Mouse (Mus musculus) brain, embryonic 14.5 days (tissue): Measurements from ENCODE around the gene Ptprr.
A peak's percentile ranks its signal among the peaks of the same experiment; 100 is the strongest.

Experiments used
- CTCF ChIP-seq: fragments of 200-500 bp; IDR thresholded peaks from 2 replicates; pipeline ENCODE4 v1.5.1; 2012; ENCODE audit warnings: inconsistent platforms, mild to moderate bottlenecking, moderate library complexity, borderline replicate concordance; ENCODE audit not compliant: insufficient read depth, insufficient read length; ENCODE audit errors: extremely low read depth
- POLR2A ChIP-seq: fragments of 200-500 bp; IDR thresholded peaks from 2 replicates; pipeline ENCODE4 v1.6.1; 2012; ENCODE audit warnings: mild to moderate bottlenecking, inconsistent platforms, borderline replicate concordance; ENCODE audit not compliant: poor library complexity, insufficient read depth, insufficient read length, severe bottlenecking; ENCODE audit errors: extremely low read depth

- no peak for TF ChIP-seq POLR2A
- peak; percentile 81; the same call in 1 of the 2 replicates for TF ChIP-seq CTCF
These were observed 301.2 kb downstream of the Ptprr start for GRCm38 (mm10) chr10:116319246-116319645.
